Mouse (Mus musculus): ENCODE measurements around the gene 1810009A15Rik. TPM values are rescaled to one million over a fixed set of nuclear protein-coding genes. Genes with fewer than 3 reads are reported as not detected.

1810009A15Rik gene
- polyA plus RNA-seq (2015; fragmentation: Nextera tagmentation; extraction: Ambion mirVana) = 53.9 and 55.0 TPM in 2 replicates

DNA sequence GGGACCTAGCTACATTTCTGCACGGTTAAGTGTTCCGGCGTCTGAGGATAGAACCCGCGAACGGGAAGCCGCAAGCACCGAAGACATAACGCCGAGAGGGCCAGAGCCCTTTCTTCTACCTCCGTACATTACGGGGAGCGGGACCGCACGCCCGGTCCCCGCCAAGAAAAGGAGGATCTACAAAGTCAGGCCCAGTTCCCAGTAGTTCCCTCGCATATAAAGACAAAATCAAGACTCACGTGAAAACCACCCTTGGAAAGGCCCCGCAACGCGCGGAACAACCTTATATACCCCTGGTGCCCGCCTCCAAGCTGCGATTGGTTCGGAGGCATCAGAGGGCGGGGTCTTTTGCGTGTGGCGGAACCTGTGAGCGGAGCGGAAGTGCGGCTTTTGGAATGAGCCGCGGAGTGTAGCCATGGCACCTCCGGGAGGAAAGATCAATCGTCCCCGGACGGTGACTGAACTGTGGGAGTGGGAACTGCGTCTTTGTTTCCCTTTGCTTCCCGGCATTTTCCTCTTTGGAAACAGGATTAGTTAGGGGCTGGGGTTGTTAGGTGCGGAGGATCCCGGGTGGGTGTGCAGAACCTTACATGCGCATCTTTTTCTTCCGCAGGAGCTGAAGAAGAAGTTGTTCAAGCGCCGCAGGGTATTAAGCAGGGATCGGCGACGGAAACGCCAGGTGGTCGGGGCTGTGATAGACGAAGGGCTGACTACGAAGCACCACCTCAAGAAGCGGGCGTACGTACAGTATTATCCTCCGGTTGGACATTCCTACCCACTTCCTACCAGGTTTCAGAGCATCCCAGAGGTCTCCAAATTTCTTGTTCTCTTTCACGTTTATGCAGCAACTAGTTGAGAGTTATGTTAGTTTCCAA, at the start of gene 1810009A15Rik, which contains the start of gene Gm49416:
1810009A15Rik (plus strand) TSS at position 343 of the 875 bp plus-strand sequence.
Gm49416 (plus strand) TSS at position 416 of the 875 bp plus-strand sequence.
- H3K9ac ChIP-seq (replicated peaks) = peak within 1 kb of the TSS; percentile 76
- peak within 1 kb of the TSS; percentile 91 for H3K27ac ChIP-seq (replicated peaks)
- peaks cover 32% of the 10 kb centered on the region for H3K4me1 ChIP-seq
- peaks cover 11% of the 10 kb centered on the region; the same call in 1 of the 2 replicates for H3K36me3 ChIP-seq
- no peaks in the 10 kb centered on the region for H3K9me3 ChIP-seq
- ATAC-seq (replicated peaks) = peak; percentile 97
- peak within 1 kb of the TSS; percentile 75 for H3K4me3 ChIP-seq
- under 1% methylated on average over 58 of the region's 58 CpGs for WGBS
- no peaks in the 10 kb centered on the region for H3K27me3 ChIP-seq
- H3K4me2 ChIP-seq (replicated peaks) = peak within 1 kb of the TSS; percentile 85

DNA sequence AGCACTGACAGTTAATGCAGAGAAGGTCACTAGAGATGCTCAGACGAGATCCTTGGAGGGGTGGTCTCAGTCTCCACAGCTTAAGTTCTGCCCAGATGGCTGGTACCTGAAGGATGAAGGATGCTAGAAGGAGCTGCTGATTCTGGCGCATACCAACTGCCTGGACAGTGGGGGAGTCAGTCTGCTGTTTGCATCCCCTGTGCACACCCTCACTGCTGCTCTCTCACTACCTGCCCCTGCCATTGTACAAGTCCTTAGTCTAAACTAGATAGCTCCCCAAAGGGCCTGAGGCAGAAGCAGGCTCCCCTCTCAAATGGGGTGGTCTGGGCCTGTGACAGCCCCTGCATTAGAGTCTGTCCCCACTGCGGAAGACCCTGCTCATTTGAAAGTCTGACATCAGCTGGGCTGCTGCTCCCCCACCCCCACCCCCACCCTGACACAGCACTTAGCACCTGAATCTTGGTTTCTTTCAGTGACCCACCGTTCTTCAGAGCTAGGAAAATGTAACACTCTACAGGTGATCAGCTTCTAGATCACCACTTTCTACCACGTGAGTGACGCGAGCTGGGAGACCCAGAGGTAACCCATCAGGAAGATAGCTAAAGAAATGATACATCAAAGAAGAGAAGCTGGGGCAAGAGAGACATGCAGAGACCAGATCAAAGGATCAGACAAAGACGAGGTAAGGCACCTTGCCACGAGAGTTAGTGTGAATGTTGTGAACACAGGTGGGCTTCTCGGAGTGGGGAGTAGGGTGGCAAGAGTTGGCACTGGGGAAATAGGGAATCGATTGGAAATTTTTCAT, 49.3 kb upstream of the 1810009A15Rik start, which contains the start of gene Gng3:
Gng3 (minus strand) TSS at position 92 of the 805 bp plus-strand sequence.
- Histone ChIP-seq H3K4me2 (replicated peaks) (peak within 1 kb of the TSS; percentile 71), H3K27me3 (no peaks in the 10 kb centered on the region), H3K36me3 (peaks cover 26% of the 10 kb centered on the region), H3K9ac (replicated peaks) (peak within 1 kb of the TSS; percentile 75), H3K4me3 (peak within 1 kb of the TSS; percentile 60), H3K9me3 (no peaks in the 10 kb centered on the region), H3K27ac (replicated peaks) (peak within 1 kb of the TSS; percentile 98), H3K4me1 (peaks cover 25% of the 10 kb centered on the region)
- 27% methylated on average over 11 of the region's 11 CpGs for WGBS
- ATAC-seq (replicated peaks) = peak; percentile 85

DNA sequence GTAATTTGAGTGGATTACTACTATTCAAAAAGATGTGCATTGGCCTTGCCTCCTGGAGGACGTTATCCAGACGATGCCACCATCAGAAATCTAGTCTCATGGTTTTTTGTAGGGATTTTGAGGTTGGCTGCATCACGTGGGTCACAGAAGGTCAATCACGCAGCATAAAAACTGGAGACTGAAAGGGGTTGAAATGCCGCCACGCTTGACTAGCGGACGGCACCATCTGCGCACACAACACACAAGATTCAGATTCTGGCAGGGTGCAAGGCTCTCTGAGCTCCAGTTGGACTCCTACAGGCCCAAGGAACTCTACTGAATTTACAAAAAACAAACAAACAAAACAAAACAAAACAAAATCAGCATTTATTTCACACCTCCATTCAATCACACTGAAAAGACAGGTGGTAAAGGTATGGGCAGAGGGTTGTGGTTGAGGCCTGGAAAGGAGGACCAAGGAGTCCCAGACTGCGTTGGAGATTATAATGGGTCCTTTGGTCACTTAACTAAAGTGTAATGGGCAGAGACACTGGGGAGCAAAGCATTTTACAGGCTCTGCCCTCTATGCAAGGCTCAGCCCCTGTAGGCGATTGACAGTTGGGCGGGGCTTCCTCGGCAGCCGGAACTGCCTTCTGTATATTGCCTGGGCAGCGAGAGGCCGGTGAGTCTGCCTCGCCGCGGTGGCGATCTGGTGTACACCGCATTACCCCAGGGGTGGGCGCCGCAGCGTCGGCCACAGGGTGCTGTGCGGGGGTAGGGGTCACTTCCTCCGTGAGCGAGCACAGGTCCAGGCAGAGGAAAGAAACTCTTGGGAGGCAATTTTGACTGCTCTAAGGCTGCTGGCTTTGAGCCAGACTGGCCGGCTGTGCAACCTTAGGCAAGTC, 48.5 kb upstream of the 1810009A15Rik start:
- H3K4me2 ChIP-seq (replicated peaks) = peak overlapping the region; percentile 71
- H3K9me3 ChIP-seq = no peaks in the 10 kb centered on the region
- peak; percentile 32 for ATAC-seq (replicated peaks)
- H3K4me3 ChIP-seq = peak overlapping the region; percentile 60
- no peaks in the 10 kb centered on the region for H3K27me3 ChIP-seq
- H3K36me3 ChIP-seq = peaks cover 18% of the 10 kb centered on the region
- H3K27ac ChIP-seq (replicated peaks) = peak overlapping the region; percentile 98
- peaks cover 25% of the 10 kb centered on the region for H3K4me1 ChIP-seq
- peak overlapping the region; percentile 75 for H3K9ac ChIP-seq (replicated peaks)
- 13% methylated on average over 29 of the region's 29 CpGs for WGBS

DNA sequence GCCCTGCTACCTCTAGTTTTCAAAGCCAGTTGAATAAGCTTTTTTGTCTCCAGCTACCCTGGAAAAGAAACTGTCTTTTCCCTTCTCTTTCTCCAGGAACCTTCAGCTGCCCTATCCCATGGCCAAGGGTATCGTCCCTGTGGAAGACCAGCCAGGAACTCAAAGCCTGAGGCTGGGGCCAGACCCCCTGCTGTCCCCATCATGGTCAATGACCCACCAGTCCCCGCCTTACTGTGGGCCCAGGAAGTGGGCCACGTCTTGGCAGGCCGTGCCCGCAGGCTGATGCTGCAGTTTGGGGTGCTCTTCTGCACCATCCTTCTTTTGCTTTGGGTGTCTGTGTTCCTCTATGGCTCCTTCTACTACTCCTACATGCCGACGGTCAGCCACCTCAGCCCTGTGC, 47.6 kb upstream of the 1810009A15Rik start:
- 94% methylated on average over 7 of the region's 7 CpGs for WGBS
- Histone ChIP-seq H3K9me3 (no peaks in the 10 kb centered on the region), H3K4me3 (peak overlapping the region; percentile 60), H3K36me3 (peaks cover 22% of the 10 kb centered on the region), H3K9ac (replicated peaks) (peak overlapping the region; percentile 75; the same call in 1 of the 2 replicates), H3K27ac (replicated peaks) (no peak overlapping the region; the same call in 1 of the 2 replicates), H3K4me1 (peaks cover 25% of the 10 kb centered on the region), H3K27me3 (no peaks in the 10 kb centered on the region), H3K4me2 (replicated peaks) (peak overlapping the region; percentile 71)
- no peak for ATAC-seq (replicated peaks)

DNA sequence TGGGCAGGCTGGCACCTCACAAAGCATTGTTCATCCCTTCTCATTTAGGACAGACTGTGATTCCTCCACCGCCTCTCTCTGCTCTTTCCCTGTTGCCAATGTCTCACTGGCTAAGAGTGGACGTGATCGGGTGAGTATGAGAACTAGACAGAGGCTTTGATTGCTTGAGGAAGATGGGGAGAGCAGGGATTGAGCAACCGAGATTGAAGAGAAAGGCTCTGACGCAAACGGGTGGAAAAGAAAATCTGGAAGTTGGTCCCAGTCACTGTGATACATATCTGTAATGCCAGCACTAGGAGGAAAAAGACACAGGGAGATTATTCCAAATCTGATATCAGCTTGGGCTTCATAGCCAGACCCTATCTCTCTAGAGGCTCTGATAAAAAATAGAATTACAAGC, 45.7 kb upstream of the 1810009A15Rik start:
- Histone ChIP-seq H3K36me3 (peaks cover 38% of the 10 kb centered on the region), H3K4me1 (peaks cover 25% of the 10 kb centered on the region), H3K27ac (replicated peaks) (no peak overlapping the region), H3K4me3 (no peak overlapping the region), H3K27me3 (no peaks in the 10 kb centered on the region), H3K4me2 (replicated peaks) (no peak overlapping the region), H3K9ac (replicated peaks) (no peak overlapping the region), H3K9me3 (no peaks in the 10 kb centered on the region)
- WGBS = 91% methylated on average over 6 of the region's 6 CpGs
- ATAC-seq (replicated peaks) = no peak

DNA sequence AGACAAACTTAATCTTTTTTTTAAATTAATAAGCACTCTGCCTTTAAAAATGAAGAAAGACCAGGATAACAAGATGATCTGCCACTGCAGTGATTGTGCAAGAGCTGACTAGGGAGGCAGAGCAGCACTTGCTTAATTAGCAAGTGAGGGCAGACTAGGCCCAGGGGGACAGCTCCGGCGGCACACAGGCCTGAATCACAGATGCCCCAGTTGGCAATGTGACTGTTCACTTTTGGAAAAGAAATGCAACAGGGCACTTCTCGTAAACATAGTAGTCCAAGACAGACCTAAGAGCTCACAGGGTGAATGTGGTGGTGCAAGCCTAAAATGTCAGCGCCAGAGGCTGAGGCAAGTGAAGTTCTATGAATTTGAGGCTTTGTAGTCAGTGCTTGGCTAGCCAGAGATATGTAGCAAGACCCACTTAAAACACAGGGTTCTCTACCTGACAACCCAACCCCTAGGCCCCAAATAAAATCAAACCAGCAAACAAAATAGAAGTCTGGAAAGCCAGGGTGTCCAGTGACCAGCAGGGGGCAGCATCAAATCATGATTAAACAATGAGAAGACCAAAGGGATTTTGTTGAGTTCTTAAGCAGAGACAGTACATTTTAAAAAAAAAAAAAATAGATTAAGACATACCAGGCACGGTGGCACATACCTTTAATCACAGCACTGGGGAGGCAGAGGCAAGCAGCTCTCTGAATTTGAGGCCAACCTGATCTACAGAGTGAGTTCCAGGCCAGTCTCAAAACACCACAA, 44.1 kb upstream of the 1810009A15Rik start:
- ATAC-seq (replicated peaks) = no peak
- Histone ChIP-seq H3K9ac (replicated peaks) (no peak overlapping the region), H3K36me3 (peaks cover 50% of the 10 kb centered on the region), H3K4me1 (peaks cover 20% of the 10 kb centered on the region), H3K9me3 (no peaks in the 10 kb centered on the region), H3K27ac (replicated peaks) (no peak overlapping the region), H3K4me2 (replicated peaks) (no peak overlapping the region), H3K4me3 (no peak overlapping the region), H3K27me3 (no peaks in the 10 kb centered on the region)
- WGBS = 55% methylated on average over 5 of the region's 5 CpGs

DNA sequence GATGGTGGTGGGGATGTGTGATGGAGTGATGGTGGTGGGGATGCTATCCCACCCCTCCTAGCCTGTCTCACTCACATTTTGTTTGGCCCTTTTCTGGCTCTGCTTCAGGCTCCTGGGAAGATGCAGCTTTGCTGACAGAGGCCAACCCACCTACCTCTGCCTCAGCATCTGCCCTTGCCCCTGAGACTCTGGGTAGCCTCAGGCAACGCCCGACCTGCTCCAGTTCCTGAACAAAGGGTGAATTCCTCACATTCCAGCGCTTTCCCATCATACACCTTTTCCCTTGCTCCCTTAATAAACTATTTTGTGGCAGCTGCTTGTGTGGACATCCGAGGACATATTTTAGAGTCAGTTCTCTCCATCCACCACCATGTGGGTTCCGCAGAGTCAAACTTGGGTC, 40.3 kb upstream of the 1810009A15Rik start:
- Histone ChIP-seq H3K4me3 (no peak overlapping the region), H3K36me3 (peaks cover 40% of the 10 kb centered on the region), H3K9me3 (no peaks in the 10 kb centered on the region), H3K27ac (replicated peaks) (no peak overlapping the region), H3K4me1 (no peaks in the 10 kb centered on the region), H3K4me2 (replicated peaks) (no peak overlapping the region), H3K9ac (replicated peaks) (no peak overlapping the region), H3K27me3 (no peaks in the 10 kb centered on the region)
- no peak for ATAC-seq (replicated peaks)
- 86% methylated on average over 5 of the region's 5 CpGs for WGBS

DNA sequence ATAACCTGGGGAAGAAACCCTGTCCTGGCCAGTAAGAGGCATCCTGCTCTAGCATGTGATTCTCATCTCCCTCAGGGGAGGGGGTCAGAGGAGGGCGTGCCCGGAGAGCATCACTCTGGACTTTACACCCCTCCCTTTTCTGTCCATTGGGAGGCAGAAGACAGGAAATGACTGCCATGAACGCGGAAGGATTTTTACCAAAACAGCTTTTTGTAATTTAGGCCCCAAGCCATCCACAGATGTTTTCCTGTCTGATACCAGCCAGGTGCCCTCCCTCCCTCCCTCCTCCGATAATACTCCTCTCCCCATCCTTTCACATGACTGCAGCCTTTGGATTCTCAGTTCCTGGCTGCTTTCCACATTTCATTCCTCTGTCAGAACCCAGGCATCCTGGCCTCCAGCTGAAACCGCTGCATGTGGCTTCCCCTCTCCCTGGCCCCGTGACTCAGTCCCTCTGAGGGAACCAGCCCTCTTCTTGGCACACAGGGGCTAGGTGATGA, 38.2 kb upstream of the 1810009A15Rik start, which contains the start of gene Lrrn4cl:
Lrrn4cl (plus strand) TSS at position 367 of the 500 bp plus-strand sequence.
- Histone ChIP-seq H3K9me3 (no peaks in the 10 kb centered on the region), H3K4me1 (no peaks in the 10 kb centered on the region), H3K4me2 (replicated peaks) (no peak within 1 kb of the TSS), H3K4me3 (no peak within 1 kb of the TSS), H3K27ac (replicated peaks) (no peak within 1 kb of the TSS), H3K9ac (replicated peaks) (no peak within 1 kb of the TSS), H3K27me3 (no peaks in the 10 kb centered on the region), H3K36me3 (peaks cover 37% of the 10 kb centered on the region)
- 43% methylated on average over 7 of the region's 7 CpGs for WGBS
- no peak for ATAC-seq (replicated peaks)

DNA sequence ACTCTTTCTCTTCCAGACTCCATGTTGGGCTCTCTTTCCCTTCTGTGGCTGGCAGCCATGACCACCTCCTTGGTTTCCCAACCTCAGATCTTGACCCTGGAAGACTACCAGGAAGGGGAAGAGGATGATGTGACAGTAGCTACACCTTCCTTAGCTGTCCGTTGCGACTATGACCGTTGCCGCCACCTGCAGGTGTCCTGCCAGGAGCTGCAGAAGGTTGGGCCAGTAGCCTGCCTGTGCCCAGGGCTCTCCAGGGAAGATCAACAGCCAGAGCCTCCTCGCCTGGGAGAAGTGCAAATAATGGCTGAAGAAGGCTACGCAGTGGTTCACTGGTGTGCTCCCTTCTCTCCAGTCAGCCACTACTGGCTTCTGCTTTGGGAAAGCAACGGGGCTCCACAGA, 37.0 kb upstream of the 1810009A15Rik start:
- Histone ChIP-seq H3K4me3 (no peak overlapping the region), H3K4me2 (replicated peaks) (no peak overlapping the region), H3K27ac (replicated peaks) (no peak overlapping the region), H3K27me3 (no peaks in the 10 kb centered on the region), H3K9me3 (no peaks in the 10 kb centered on the region), H3K9ac (replicated peaks) (no peak overlapping the region), H3K4me1 (no peaks in the 10 kb centered on the region), H3K36me3 (peaks cover 25% of the 10 kb centered on the region)
- WGBS = 45% methylated on average over 7 of the region's 7 CpGs
- ATAC-seq (replicated peaks) = no peak

DNA sequence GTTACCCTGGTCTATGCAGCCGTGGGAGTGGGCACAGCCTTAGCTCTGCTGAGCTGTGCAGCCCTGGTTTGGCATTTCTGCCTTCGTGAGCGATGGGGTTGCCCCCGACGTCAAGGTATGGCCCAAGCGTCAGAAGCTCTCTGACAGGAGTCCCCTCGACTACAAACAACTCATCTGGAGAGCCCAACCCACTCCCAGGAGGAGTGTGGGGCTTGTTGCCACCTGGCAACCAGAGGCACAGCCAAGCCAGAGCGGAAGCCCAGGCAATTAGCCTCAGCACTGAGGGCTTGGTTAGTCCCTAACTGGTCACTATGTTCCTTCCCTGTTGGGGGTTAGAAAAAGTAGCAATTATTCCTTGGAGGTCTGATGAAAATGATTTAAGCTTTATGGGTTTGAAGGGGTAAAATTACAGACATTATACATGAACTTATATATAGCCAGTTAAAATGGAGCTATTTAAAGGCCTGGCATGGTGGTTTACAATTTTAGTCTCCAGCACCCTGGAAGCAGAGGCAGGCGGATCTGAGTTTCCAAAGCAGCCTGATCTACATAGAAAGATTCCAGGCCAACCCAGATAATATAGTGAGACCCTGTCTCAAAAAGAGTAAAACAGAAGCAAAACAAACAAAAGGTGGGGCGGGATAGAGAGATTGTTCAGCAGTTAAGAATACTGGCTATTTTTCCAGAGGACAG, 36.3 kb upstream of the 1810009A15Rik start:
- Histone ChIP-seq H3K4me2 (replicated peaks) (no peak overlapping the region), H3K9me3 (no peaks in the 10 kb centered on the region), H3K9ac (replicated peaks) (no peak overlapping the region), H3K4me1 (no peaks in the 10 kb centered on the region), H3K36me3 (peaks cover 18% of the 10 kb centered on the region), H3K4me3 (no peak overlapping the region), H3K27ac (replicated peaks) (no peak overlapping the region), H3K27me3 (no peaks in the 10 kb centered on the region)
- no peak for ATAC-seq (replicated peaks)
- 61% methylated on average over 10 of the region's 10 CpGs for WGBS

Data from forebrain, embryonic 15.5 days (tissue).